Mouse (Mus musculus) left cerebral cortex, adult 2 months (tissue): ENCODE measurements around the gene 1810013L24Rik. TPM values are rescaled to one million over a fixed set of nuclear protein-coding genes. Genes with fewer than 3 reads are reported as not detected.
A peak's percentile ranks its signal among the peaks of the same experiment; 100 is the strongest.

ENCODE experiments used
- DNase-seq, 2 experiments: peaks; one replicate each; pipeline ENCODE4 v3.0.0; 2021 to 2022; ENCODE audit warnings: low spot score in 2 of 2, mixed read lengths in 1 of 2; ENCODE audit errors: extremely low spot score in 1 of 2
- H3K27ac ChIP-seq: fragments of 200-600 bp; 2 replicates; pipeline ENCODE4 v1.8.1; 2022
- H3K4me3 ChIP-seq: fragments of 200-600 bp; 2 replicates; pipeline ENCODE4 v1.8.1; 2022
- CTCF ChIP-seq: fragments of 200-600 bp; IDR thresholded peaks from 2 replicates; pipeline ENCODE4 v1.8.1; 2022; ENCODE audit warnings: antibody characterized with exemption, mild to moderate bottlenecking, moderate library complexity
- intact Hi-C: fragments of 180-260 bp; cut with DNase I; formaldehyde crosslinking; loops from one replicate; pipeline ENCODE4 v1.15.1; 2025
- total RNA-seq, 2 experiments: library from RNA; stranded (reverse); gene quantifications; 2 replicates each; pipeline ENCODE4 v1.2.3; 2021

The 1810013L24Rik gene
- total RNA-seq, 2 experiments from 2014 or later, result 111 TPM

GRCm38 (mm10) chr16:8810399-8811127, 19.3 kb upstream of the 1810013L24Rik start:
- TF ChIP-seq CTCF, result no peak
- no peak overlapping the region for H3K4me3 ChIP-seq
- intact Hi-C loops, result no loop called here
- H3K27ac ChIP-seq, result no peak overlapping the region
- DNase-seq, result peak; percentile 36 to 50

GRCm38 (mm10) chr16:8817872-8818271, 12.0 kb upstream of the 1810013L24Rik start:
- H3K27ac ChIP-seq, result no peak overlapping the region
- intact Hi-C loops, result no loop called here
- no peak for DNase-seq
- H3K4me3 ChIP-seq, result no peak overlapping the region
- TF ChIP-seq CTCF, result no peak

DNA sequence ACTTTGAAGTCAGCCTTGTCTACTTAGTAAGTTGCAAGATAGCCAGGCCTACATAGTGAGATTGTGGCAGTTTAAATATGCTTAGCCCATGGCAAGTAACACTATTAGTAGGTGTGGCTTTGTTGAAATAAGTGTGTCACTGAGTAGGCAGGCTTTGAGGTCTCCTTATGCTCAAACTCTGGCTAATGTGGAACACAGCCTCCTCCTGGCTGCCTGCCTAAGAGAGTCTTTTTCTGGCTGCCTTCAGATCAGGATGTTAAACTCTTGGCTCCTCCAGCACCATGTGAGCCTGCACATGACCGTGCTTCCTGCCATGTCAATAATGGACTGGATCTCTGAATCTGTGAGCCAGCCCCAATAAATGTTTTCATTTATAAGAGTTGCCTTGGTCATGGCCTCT, 8.5 kb upstream of the 1810013L24Rik start:
- H3K4me3 ChIP-seq, result no peak overlapping the region
- DNase-seq, result peak; percentile 37 to 39
- no peak for TF ChIP-seq CTCF
- H3K27ac ChIP-seq, result no peak overlapping the region
- intact Hi-C loops, result no loop called here

- H3K4me3 ChIP-seq, result no peak overlapping the region
- intact Hi-C loops, result no loop called here
- no peak for TF ChIP-seq CTCF
- DNase-seq, result no peak
- no peak overlapping the region for H3K27ac ChIP-seq
Measured at GRCm38 (mm10) chr16:8822586-8822985, 7.3 kb upstream of the 1810013L24Rik start.

DNA sequence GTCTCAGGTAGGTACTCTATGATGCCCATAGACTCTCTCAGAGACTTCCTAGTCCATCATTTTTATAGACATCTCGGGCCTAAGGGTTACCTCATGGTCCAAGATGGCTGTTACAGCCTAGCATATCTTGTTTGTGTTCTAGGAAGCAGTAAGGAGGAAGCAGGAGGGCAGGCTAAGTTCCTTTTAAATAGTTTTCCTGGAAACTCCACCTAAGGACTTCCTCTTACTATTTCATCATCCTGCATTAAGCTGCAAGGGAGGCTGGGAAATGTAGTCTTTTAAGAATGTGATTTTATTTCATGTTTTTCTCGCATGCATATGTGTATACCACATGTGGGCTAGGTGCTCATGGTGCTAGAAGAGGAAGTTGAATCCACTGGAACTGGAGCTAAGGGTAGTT, 6.2 kb upstream of the 1810013L24Rik start:
- TF ChIP-seq CTCF, result no peak
- DNase-seq, result no peak
- H3K4me3 ChIP-seq, result no peak overlapping the region
- no peak overlapping the region for H3K27ac ChIP-seq
- intact Hi-C loops, result no loop called here

GRCm38 (mm10) chr16:8827366-8827765, 2.5 kb upstream of the 1810013L24Rik start:
- no peak for TF ChIP-seq CTCF
- no peak overlapping the region for H3K27ac ChIP-seq
- H3K4me3 ChIP-seq, result no peak overlapping the region
- intact Hi-C loops, result loop anchor here (5.0 kb wide), 1 partner anchor 45 kb away; no protein-coding TSS in a partner anchor
- no peak for DNase-seq

- intact Hi-C loops, result loop anchor here (2.0 to 5.0 kb wide), 3 partner anchors 47 to 90 kb away; no protein-coding TSS in a partner anchor
- no peak for DNase-seq
- TF ChIP-seq CTCF, result peak; percentile 61
Measured at GRCm38 (mm10) chr16:8828636-8829563, 1.0 kb upstream of the 1810013L24Rik start.

DNA sequence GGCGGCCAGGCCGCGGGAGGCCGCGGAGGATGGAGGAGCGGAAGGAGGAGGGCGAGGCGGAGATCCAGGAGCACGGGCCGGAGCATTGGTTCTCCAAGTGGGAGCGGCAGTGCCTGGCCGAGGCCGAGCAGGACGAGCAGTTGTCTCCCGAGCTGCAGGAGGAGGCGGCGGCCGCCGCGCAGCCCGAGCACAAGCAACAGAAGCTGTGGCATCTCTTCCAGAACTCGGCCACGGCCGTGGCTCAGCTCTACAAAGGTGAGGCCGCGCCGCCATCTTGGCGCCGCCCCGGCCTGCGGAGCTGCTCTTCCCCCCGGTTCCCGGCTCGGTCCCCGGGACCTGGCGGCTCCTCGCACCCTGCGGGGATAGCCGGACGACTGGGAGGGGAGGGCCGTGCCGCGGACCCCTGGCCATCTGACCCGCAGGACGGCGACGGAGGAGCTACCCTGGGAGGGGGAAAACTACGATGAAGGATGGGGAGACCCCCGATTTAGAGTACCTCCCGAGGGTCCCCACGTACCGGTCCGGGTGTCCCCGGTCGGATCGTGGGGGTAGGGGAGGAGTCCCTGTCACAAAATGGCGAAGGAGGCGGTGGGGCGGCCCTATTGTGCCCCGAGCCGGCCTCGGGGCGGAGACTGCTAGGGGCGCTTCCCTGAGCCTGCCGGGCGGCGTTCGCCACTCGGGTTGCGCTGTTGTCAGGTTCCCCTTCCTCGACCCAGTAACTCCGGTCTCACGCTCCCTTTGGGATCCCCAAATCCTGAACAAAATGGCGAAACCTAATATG, 721 bp downstream of the 1810013L24Rik start:
- no peak for TF ChIP-seq CTCF
- H3K4me3 ChIP-seq, result peak overlapping the region; percentile 86
- H3K27ac ChIP-seq, result peak overlapping the region; percentile 91
- DNase-seq, result peak; percentile 61 to 65
- intact Hi-C loops, result loop anchor here (10.0 kb wide), 1 partner anchor 146 kb away; the partner anchor contains the start of gene Gm5767

More at GRCm38 (mm10) chr16:8828636-8829563, 1.0 kb upstream of the 1810013L24Rik start:
- H3K27ac ChIP-seq, result peak overlapping the region; percentile 99
- peak overlapping the region; percentile 81 for H3K4me3 ChIP-seq

GRCm38 (mm10) chr16:8831241-8831640, 1.3 kb downstream of the 1810013L24Rik start:
- intact Hi-C loops, result loop anchor here (10.0 kb wide), 1 partner anchor 146 kb away; the partner anchor contains the start of gene Gm5767
- Histone ChIP-seq H3K4me3 (peak overlapping the region; percentile 86), H3K27ac (peak overlapping the region; percentile 91)
- TF ChIP-seq CTCF, result no peak
- no peak for DNase-seq

GRCm38 (mm10) chr16:8836876-8837275, 7.0 kb downstream of the 1810013L24Rik start:
- Histone ChIP-seq H3K27ac (no peak overlapping the region), H3K4me3 (no peak overlapping the region)
- no peak for TF ChIP-seq CTCF
- intact Hi-C loops, result loop anchor here (10.0 kb wide), 1 partner anchor 152 kb away; the partner anchor contains the start of gene Gm5767
- no peak for DNase-seq

DNA sequence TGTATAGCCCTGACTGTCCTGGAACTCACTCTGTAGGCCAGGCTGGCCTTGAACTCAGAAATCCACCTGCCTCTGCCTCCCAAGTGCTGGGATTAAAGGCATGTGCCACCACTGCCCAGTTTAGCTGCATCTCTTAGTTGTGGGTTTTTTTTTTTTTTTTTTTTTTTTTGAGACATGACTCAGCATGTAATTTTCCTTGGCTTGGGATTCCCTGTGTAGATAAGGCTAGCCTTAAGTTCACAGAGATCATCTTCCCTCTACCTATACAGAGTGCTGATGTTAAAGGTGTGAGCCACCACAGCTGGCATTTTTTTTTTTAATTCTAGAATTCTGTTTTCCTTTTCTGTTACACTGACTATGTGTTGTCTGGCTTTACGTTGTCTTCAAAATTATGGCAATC, 7.7 kb downstream of the 1810013L24Rik start:
- Histone ChIP-seq H3K27ac (no peak overlapping the region), H3K4me3 (no peak overlapping the region)
- DNase-seq, result no peak
- intact Hi-C loops, result loop anchor here (10.0 kb wide), 1 partner anchor 153 kb away; the partner anchor contains the start of gene Gm5767
- TF ChIP-seq CTCF, result no peak
